In genomic region chr12:26817866-26818265, GRCm38 (mm10) we compare ENCODE assay signal across 20 mouse cellular contexts.
DNase-seq lines count a peak whose midpoint lies in the region; ATAC-seq and TF ChIP-seq lines count a peak whose summit lies in the region.
"Had no signal": no experiment of that assay in that cellular context is flagged by ENCODE, and none has a peak within 500 bp of the region (broad histone marks: within the 10 kb centered on the region; RNA-seq: fewer than 3 reads in every experiment).

No protein-coding gene starts in this region.

- TF ChIP-seq CTCF in hindbrain, postnatal 0 days (IDR thresholded peaks at IDR 0.05; ENCODE audit: low read depth) = no peak

- no peaks in the 10 kb centered on the region for H3K9me3 ChIP-seq in hindbrain, postnatal 0 days (ENCODE audit: low read length)
- no peaks in the 10 kb centered on the region for H3K9me3 ChIP-seq in hindbrain, embryonic 10.5 days
- H3K9me3 ChIP-seq: embryonic facial prominence, embryonic 15.5 days; heart, embryonic 13.5 days; limb, embryonic 13.5 days; liver, embryonic 13.5 days; midbrain, embryonic 12.5 days had no signal

- no peak overlapping the region for H3K9ac ChIP-seq in hindbrain, postnatal 0 days (replicated peaks; ENCODE audit: low read length)
- H3K9ac ChIP-seq: embryonic facial prominence, embryonic 15.5 days; heart, embryonic 13.5 days; limb, embryonic 13.5 days; liver, embryonic 13.5 days; lung, embryonic 14.5 days; midbrain, embryonic 12.5 days had no signal

- peak; percentile 44 for DNase-seq in hindbrain, postnatal 0 days (ENCODE audit: low spot score)
- DNase-seq in hindbrain, embryonic 10.5 days (ENCODE audit: low spot score) = no peak
- peak; percentile 64 for DNase-seq in brain, adult 2 months (ENCODE audit: low read depth, low spot score)
- DNase-seq in cerebellum, adult 11-12 months = peak; percentile 36
- peak; percentile 77 to 79 for DNase-seq in cerebellum, postnatal 14 days
- DNase-seq in heart, adult 8-10 months (ENCODE audit: low spot score) = no peak
- no peak for DNase-seq in frontal cortex, postnatal 25 days (ENCODE audit: low spot score in 2 of 2)
- DNase-seq: gastrocnemius, postnatal 10 days; heart, adult 11 months; heart, postnatal 36 days; kidney, adult 2 months; kidney, postnatal 14 days; liver, embryonic 13.5 days; lung, embryonic 14.5 days; thymus, postnatal 36 days had no signal

- no peak overlapping the region for H3K4me2 ChIP-seq in hindbrain, postnatal 0 days (ENCODE audit: low read depth, low read length)
- H3K4me2 ChIP-seq: embryonic facial prominence, embryonic 15.5 days; heart, embryonic 13.5 days; limb, embryonic 13.5 days; liver, embryonic 13.5 days; lung, embryonic 14.5 days; midbrain, embryonic 12.5 days had no signal

- no peaks in the 10 kb centered on the region for H3K4me1 ChIP-seq in hindbrain, postnatal 0 days (ENCODE audit: insufficient read depth, low read length)
- H3K4me1 ChIP-seq in hindbrain, embryonic 10.5 days (replicated peaks) = peaks cover 24% of the 10 kb centered on the region
- H3K4me1 ChIP-seq: heart, embryonic 13.5 days; liver, embryonic 13.5 days had no signal

- ATAC-seq in hindbrain, postnatal 0 days = 0 out of 2 replicates have a peak, but pooled peaks have one; percentile 38

- H3K36me3 ChIP-seq in hindbrain, postnatal 0 days (ENCODE audit: insufficient read depth, low read length) = no peaks in the 10 kb centered on the region
- no peaks in the 10 kb centered on the region for H3K36me3 ChIP-seq in hindbrain, embryonic 10.5 days
- H3K36me3 ChIP-seq: embryonic facial prominence, embryonic 15.5 days; heart, embryonic 13.5 days; limb, embryonic 13.5 days; liver, embryonic 13.5 days; midbrain, embryonic 12.5 days had no signal

- WGBS in hindbrain, postnatal 0 days = 69% methylated on average over 3 of the region's 3 CpGs
- 80% methylated on average over 3 of the region's 3 CpGs for WGBS in hindbrain, embryonic 10.5 days

- H3K27me3 ChIP-seq in hindbrain, postnatal 0 days (ENCODE audit: insufficient read depth, low read length) = no peaks in the 10 kb centered on the region
- H3K27me3 ChIP-seq in hindbrain, embryonic 10.5 days (ENCODE audit: insufficient read depth, poor library complexity, severe bottlenecking) = no peaks in the 10 kb centered on the region
- H3K27me3 ChIP-seq: embryonic facial prominence, embryonic 15.5 days; heart, embryonic 13.5 days; liver, embryonic 13.5 days; midbrain, embryonic 12.5 days had no signal

- no peak overlapping the region for H3K27ac ChIP-seq in hindbrain, postnatal 0 days
- H3K27ac ChIP-seq in hindbrain, embryonic 10.5 days = no peak overlapping the region
- H3K27ac ChIP-seq: embryonic facial prominence, embryonic 15.5 days; heart, embryonic 13.5 days; limb, embryonic 13.5 days; liver, embryonic 13.5 days; macrophage; midbrain, embryonic 12.5 days had no signal

- no peak overlapping the region for H3K4me3 ChIP-seq in hindbrain, postnatal 0 days (ENCODE audit: low read length)
- no peak overlapping the region for H3K4me3 ChIP-seq in hindbrain, embryonic 10.5 days
- H3K4me3 ChIP-seq: embryonic facial prominence, embryonic 15.5 days; heart, embryonic 13.5 days; limb, embryonic 13.5 days; liver, embryonic 13.5 days; midbrain, embryonic 12.5 days had no signal

Comparison
In these comparisons a context has a peak if more than half of its experiments do, and no peak if none do; other contexts are left out.
1. DNase-seq: peak in hindbrain, postnatal 0 days (single experiment), brain, adult 2 months (single experiment), cerebellum, adult 11-12 months (single experiment) and cerebellum, postnatal 14 days (2 of 2); none in hindbrain, embryonic 10.5 days (single experiment), heart, adult 8-10 months (single experiment) and frontal cortex, postnatal 25 days (0 of 2).